Mouse (Mus musculus) hindlimb bud, embryonic 11.5 days (tissue): ENCODE results near the gene Thsd1.
"Not testable (repeated sequence)": the region's sequence is repeated elsewhere in the genome, so short reads cannot be mapped to it uniquely, and the experiment has no call there.

ENCODE experiments used
- DNase-seq: peaks from one replicate; pipeline ENCODE4 v3.0.0-alpha.2; 2012; ENCODE audit warnings: low read depth, low spot score; ENCODE audit errors: extremely low spot score

Gene Thsd1

DNA sequence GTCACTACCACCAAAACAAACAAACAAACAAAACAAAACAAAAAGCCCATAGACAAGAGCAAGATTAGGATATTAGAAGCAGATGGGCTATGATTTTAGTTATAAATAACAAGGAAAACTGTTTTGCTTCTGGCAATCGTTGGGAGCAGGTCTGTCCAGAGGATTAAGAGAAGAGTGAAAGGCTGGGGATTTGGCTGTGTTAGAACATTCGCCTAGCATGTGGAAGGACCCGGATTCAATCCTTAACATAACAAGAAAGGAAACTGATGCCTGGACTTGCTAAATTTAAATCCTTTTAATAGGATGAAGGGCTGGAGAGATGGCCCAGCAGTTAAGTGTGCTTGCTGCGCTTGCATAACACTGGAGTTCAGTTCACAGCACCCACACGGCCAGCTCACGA lies 37.2 kb downstream of the Thsd1 start:
- no peak for DNase-seq

DNA sequence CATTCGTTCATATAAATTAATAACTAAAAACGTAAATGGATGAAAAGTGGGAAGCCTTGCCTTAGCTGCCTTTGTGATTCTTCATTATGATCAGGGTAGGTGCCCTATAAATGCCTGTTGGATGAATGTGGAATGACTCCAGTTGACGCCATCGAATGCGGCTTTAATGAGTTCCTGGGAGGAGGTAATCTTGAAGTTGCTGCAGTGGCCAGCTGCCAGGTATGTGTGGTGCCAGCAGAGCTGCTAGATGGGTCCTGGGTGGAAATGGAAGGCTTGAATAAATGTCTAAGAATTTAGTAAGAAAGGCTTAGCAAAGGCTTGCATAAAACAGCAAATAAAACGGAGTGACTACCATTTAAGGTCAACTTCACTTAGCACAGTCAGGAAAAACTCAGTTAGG lies 37.7 kb downstream of the Thsd1 start:
- no peak for DNase-seq

DNA sequence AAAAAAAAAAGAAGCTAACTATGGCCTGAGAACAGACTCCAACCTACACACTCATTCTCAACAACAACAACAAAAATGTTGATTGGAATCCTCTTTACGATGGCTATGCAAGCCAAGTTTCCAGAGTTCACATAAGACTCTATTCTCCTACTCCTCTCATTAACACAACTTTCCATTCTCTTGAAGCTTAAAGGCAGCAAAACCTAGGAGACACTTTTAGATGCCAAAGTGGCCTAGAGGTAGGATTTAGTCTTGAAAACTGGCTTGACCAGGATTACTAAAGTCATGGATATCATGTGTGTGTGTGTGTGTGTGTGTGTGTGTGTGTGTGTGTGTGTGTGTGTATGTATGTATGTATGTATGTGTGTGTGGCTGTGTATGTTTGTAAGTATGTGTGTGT lies 38.1 kb downstream of the Thsd1 start:
- DNase-seq, result no peak

DNA sequence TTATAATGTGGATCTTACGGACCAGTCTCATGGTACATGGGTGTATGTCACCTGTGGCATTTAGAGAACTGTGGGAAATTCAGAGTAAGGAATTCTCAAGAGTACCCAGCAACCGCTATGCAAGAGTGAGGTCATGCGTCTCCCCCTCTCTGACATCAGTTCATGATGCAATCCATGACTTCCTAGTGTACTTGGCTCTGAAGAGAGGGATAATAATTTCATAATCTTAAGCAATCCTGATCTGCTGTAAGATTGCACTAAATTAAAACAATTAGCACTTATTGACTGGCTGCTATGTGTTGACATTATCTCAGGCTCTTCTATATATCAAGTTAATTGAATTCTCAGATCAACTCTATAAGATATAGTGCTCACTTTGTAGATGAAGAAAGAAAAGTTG lies 39.7 kb downstream of the Thsd1 start:
- DNase-seq, result no peak

DNA sequence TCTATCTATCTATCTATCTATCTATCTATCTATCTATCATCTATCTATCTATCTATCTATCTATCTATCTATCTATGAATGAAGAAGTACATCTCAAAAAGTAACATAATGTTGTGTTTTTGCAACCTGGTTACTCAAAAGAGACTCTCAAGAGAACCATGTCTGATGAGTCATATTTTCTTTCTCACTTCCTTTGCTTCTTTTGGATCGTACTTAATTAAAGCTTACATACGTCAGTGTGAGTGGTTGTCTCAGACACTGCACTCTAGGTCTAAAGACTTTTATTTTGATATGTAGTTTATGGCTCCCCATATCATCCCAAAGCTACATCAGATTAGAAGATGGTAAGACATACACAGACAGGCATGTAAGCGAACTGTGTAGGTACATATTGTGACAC lies 46.0 kb downstream of the Thsd1 start:
- no peak for DNase-seq

DNA sequence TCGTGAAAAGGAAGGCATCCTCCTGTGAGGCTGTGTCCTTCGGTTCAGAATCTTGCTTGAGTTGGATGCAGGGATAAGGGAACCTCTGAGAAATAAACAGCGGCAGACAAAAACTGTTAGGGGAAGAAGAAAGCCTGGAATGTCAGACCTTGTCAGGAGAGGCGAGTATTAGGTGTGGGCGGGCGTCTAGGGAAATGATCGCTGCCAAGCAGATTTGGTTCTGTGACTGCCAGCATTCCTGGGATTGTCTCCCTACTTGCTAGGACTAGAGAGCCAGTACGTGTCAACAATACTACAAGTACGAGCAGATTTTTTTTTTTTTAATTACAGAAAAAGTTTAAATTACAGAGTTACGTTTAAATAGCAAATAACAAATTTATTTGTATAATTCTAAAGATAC lies 47.5 kb downstream of the Thsd1 start:
- no peak for DNase-seq

DNA sequence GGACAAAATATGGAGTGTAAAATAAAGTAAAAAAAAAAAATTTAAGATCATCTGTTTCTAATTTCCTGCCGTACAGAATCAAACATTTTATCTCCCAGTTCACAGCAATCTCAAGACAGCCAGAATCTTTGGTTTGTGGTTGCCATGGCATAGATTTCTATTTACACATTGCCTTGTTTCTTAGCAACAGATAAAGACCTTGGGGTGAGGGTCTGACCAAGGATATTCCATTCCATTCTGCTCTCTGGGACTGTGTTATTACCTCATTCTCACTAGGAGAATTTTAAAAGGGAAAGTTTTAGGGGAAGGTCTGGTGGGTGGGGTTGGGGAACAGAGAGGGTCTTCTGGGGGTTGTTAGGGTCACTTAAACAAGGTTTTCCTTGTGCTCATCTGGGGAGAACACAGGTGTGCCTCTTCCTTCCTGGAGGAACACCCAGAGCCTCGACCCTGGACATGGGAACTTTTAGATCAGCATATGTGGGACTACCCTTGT lies 55.9 kb downstream of the Thsd1 start, which contains the start of gene Tpte:
TSS of gene Tpte (plus strand) at position 443 of the 493 bp plus-strand sequence.
- DNase-seq, result no peak

DNA sequence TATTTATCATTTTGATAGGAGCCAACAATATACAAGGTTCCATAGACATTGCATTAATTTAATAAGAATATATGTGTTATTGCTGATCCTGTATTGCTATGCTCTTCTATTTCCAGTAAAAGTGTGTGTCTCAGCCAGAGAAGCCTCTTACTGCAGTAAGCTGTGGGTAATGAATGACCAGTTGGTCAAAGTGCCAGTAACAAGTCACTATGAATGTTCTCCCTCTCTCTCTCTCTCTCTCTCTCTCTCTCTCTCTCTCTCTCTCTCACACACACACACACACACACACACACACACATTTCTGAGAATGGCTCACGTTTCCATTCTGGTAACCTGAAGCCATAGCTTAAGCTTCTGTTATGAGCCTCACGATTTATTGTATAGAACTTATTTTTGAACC lies 75.2 kb downstream of the Thsd1 start:
- DNase-seq, result no peak

DNA sequence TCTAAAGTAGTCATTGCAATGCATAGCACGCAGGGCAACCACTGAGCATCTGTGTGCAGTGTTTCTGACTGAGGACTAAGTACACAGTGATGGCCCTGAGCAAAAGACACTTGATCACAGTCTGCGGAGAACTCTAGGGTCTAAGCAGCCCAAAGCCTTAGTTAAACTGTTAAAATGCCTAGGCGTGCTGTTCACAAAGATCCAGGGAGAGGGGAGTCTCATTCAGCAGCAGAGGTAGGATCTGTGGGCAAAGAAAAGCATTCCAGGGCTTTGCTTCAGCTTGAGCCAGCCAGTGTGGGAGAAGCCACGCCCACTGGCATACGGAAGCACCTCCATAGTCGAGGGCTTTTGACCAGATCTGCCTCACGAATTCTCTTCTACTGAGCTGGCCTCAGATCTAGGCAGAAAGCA lies 75.8 kb downstream of the Thsd1 start:
- no peak for DNase-seq

DNA sequence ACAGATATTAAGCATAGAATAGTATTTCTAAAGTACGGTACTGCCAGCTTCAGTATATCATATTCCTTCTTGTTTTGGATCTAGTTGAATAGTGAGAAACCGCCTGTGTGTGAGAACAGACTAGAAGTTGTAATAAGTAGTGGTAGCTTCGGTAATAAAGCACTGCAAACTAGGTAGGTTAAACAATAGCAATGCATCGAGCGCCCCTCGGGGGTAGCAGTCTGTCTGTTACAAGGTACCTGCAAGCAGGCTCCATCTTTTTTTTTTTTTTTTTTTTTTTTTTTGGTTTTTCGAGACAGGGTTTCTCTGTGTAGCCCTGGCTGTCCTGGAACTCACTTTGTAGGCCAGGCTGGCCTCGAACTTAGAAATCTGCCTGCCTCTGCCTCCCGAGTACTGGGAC lies 76.9 kb downstream of the Thsd1 start:
- DNase-seq, result not testable (repeated sequence)

DNA sequence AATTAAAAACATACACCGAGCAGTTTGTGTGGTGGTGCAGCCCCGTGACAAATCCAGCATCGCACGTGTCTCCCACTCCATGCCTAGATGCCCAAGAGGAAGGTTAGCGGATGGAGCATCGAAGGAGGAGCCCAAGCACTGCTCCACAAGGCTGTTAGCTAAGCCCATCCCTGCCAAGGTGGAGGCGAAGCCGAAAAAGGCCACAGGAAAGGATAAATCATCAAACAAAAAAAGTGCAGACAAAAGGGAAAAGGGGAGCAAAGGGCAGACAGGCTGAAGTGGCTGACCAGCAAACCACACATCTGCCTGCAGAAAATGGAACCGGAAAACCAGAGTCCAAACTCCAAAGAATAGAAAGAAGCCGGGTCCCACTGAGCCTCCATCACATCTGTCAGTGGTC lies 79.9 kb downstream of the Thsd1 start:
- DNase-seq, result no peak
